Mouse (Mus musculus): ENCODE measurements around the gene Sesn1.

GRCm38 (mm10) chr10:41879675-41880074 is 69.9 kb downstream of the Sesn1 start:
- TF ChIP-seq CTCF (IDR thresholded peaks at IDR 0.05; ENCODE audit: extremely low read depth, insufficient read length, insufficient replicate concordance, low read depth, low read length): no peak
- no peak for TF ChIP-seq POLR2A (IDR thresholded peaks at IDR 0.05; ENCODE audit: low read depth, low read length)

Data from small intestine, adult 2 months (tissue).